In genomic region chr2:45096638-45097247, GRCm38 (mm10) we compare ENCODE assay signal across 8 mouse cellular contexts. TPM values are rescaled to one million over a fixed set of nuclear protein-coding genes. Genes with fewer than 3 reads are reported as not detected.
DNase-seq lines count a peak whose midpoint lies in the region; ATAC-seq and TF ChIP-seq lines count a peak whose summit lies in the region.
"Had no signal": no experiment of that assay in that cellular context is flagged by ENCODE, and none has a peak within 500 bp of the region (broad histone marks: within the 10 kb centered on the region; RNA-seq: fewer than 3 reads in every experiment).

No protein-coding gene starts in this region.

- H3K9me3 ChIP-seq in kidney, embryonic 16.5 days (ENCODE audit: low read length), result no peaks in the 10 kb centered on the region
- no peaks in the 10 kb centered on the region for H3K9me3 ChIP-seq in embryonic facial prominence, embryonic 14.5 days (ENCODE audit: control insufficient read depth, low read length)
- no peaks in the 10 kb centered on the region for H3K9me3 ChIP-seq in heart, postnatal 0 days (replicated peaks; ENCODE audit: control insufficient read depth, low read length)
- no peaks in the 10 kb centered on the region for H3K9me3 ChIP-seq in neural tube, embryonic 13.5 days

- H3K36me3 ChIP-seq in kidney, embryonic 16.5 days (ENCODE audit: insufficient read depth, low read length), result no peaks in the 10 kb centered on the region
- H3K36me3 ChIP-seq in embryonic facial prominence, embryonic 14.5 days (ENCODE audit: control insufficient read depth, insufficient read depth, low read length), result peaks cover 19% of the 10 kb centered on the region
- peaks cover 4% of the 10 kb centered on the region; the same call in 1 of the 2 replicates for H3K36me3 ChIP-seq in heart, postnatal 0 days (replicated peaks; ENCODE audit: control insufficient read depth, insufficient read depth, low read length)
- peaks cover 4% of the 10 kb centered on the region; the same call in 1 of the 2 replicates for H3K36me3 ChIP-seq in neural tube, embryonic 13.5 days

- H3K27ac ChIP-seq in kidney, embryonic 16.5 days (ENCODE audit: low read length), result no peak overlapping the region
- peak overlapping the region; percentile 22; the same call in 1 of the 2 replicates for H3K27ac ChIP-seq in embryonic facial prominence, embryonic 14.5 days (replicated peaks; ENCODE audit: low read depth, low read length)
- 0 out of 2 replicates have a peak overlapping the region, but pooled peaks have one; percentile 53 for H3K27ac ChIP-seq in heart, postnatal 0 days (ENCODE audit: low read depth)
- H3K27ac ChIP-seq in neural tube, embryonic 13.5 days (replicated peaks), result peak overlapping the region; percentile 67

- DNase-seq in kidney, adult 9 months, result no peak
- DNase-seq in embryonic facial prominence, embryonic 14.5 days (ENCODE audit: low spot score), result no peak
- DNase-seq in heart, postnatal 0 days (ENCODE audit: low spot score), result no peak
- DNase-seq in gastrocnemius, postnatal 10 days, result no peak
- DNase-seq in layer of hippocampus, postnatal 25 days (ENCODE audit: extremely low spot score in 1 of 2, low spot score in 1 of 2), result no peak
- DNase-seq: lung, postnatal 10 days had no signal

- H3K4me3 ChIP-seq in kidney, embryonic 16.5 days (ENCODE audit: low read length), result no peak overlapping the region
- H3K4me3 ChIP-seq in embryonic facial prominence, embryonic 14.5 days (ENCODE audit: low read depth, low read length), result no peak overlapping the region
- H3K4me3 ChIP-seq in heart, postnatal 0 days (ENCODE audit: low read depth, low read length), result no peak overlapping the region
- H3K4me3 ChIP-seq in neural tube, embryonic 13.5 days, result no peak overlapping the region

- peaks cover 42% of the 10 kb centered on the region for H3K4me1 ChIP-seq in kidney, embryonic 16.5 days (ENCODE audit: insufficient read depth, low read length)
- 0 out of 2 replicates have a peak, but pooled peaks cover 7% of the 10 kb centered on the region for H3K4me1 ChIP-seq in embryonic facial prominence, embryonic 14.5 days (ENCODE audit: control insufficient read depth, insufficient read depth, low read length)
- peaks cover 57% of the 10 kb centered on the region for H3K4me1 ChIP-seq in heart, postnatal 0 days (ENCODE audit: control insufficient read depth, insufficient read depth)
- peaks cover 89% of the 10 kb centered on the region for H3K4me1 ChIP-seq in neural tube, embryonic 13.5 days (replicated peaks)

- no peak overlapping the region for H3K4me2 ChIP-seq in kidney, embryonic 16.5 days (replicated peaks; ENCODE audit: low read depth, low read length)
- no peak overlapping the region for H3K4me2 ChIP-seq in embryonic facial prominence, embryonic 14.5 days (ENCODE audit: low read depth, low read length)
- peak overlapping the region; percentile 48; the same call in 1 of the 2 replicates for H3K4me2 ChIP-seq in heart, postnatal 0 days (ENCODE audit: low read depth, low read length)
- H3K4me2 ChIP-seq in neural tube, embryonic 13.5 days, result peak overlapping the region; percentile 34

- no peak for TF ChIP-seq CTCF in heart, postnatal 0 days (IDR thresholded peaks at IDR 0.05; ENCODE audit: low read depth)

- WGBS in kidney, embryonic 16.5 days, result 27% methylated on average over 10 of the region's 10 CpGs
- 34% methylated on average over 10 of the region's 10 CpGs for WGBS in embryonic facial prominence, embryonic 14.5 days
- 35% methylated on average over 10 of the region's 10 CpGs for WGBS in heart, postnatal 0 days
- 24% methylated on average over 10 of the region's 10 CpGs for WGBS in neural tube, embryonic 13.5 days

- H3K27me3 ChIP-seq in kidney, embryonic 16.5 days (ENCODE audit: insufficient read depth, low read length), result no peaks in the 10 kb centered on the region
- H3K27me3 ChIP-seq in embryonic facial prominence, embryonic 14.5 days (replicated peaks; ENCODE audit: control insufficient read depth, insufficient read depth, low read length), result no peaks in the 10 kb centered on the region
- no peaks in the 10 kb centered on the region for H3K27me3 ChIP-seq in heart, postnatal 0 days (ENCODE audit: control insufficient read depth, insufficient read depth, low read length)
- H3K27me3 ChIP-seq in neural tube, embryonic 13.5 days, result no peaks in the 10 kb centered on the region

- no peak for ATAC-seq in kidney, embryonic 16.5 days (ENCODE audit: low FRiP score, low TSS enrichment)
- no peak for ATAC-seq in embryonic facial prominence, embryonic 14.5 days (ENCODE audit: low read depth)
- no peak for ATAC-seq in heart, postnatal 0 days (ENCODE audit: insufficient read depth, low read depth)
- ATAC-seq in neural tube, embryonic 13.5 days (ENCODE audit: low read depth), result no peak

- TF ChIP-seq EP300 in heart, postnatal 0 days (IDR thresholded peaks at IDR 0.05; ENCODE audit: low read depth), result no peak

- 0 out of 2 replicates have a peak overlapping the region, but pooled peaks have one; percentile 25 for H3K9ac ChIP-seq in kidney, embryonic 16.5 days (replicated peaks; ENCODE audit: low read length)
- no peak overlapping the region for H3K9ac ChIP-seq in embryonic facial prominence, embryonic 14.5 days (ENCODE audit: low read depth, low read length)
- no peak overlapping the region; the same call in 1 of the 2 replicates for H3K9ac ChIP-seq in heart, postnatal 0 days (replicated peaks; ENCODE audit: low read depth, low read length)
- H3K9ac ChIP-seq in neural tube, embryonic 13.5 days, result peak overlapping the region; percentile 43

RNA-seq across cellular contexts. Expression of gene Zeb2, which starts 20.5 kb away (rescaled TPM):
- 49.3 and 57.6 TPM in 2 replicates for polyA plus RNA-seq in kidney, embryonic 16.5 days (2015; fragmentation: Nextera tagmentation; extraction: Ambion mirVana)
- 49.0 and 49.5 TPM in 2 replicates for polyA plus RNA-seq in embryonic facial prominence, embryonic 14.5 days (2014; fragmentation: Nextera tagmentation; extraction: Ambion mirVana)
- 36.4 and 41.2 TPM in 2 replicates for total RNA-seq in heart, postnatal 0 days (2014; rRNA removed; ENCODE audit: low replicate concordance)
- 13.4 and 13.6 TPM in 2 replicates for polyA plus RNA-seq in heart, postnatal 0 days (2015; fragmentation: Nextera tagmentation; extraction: Ambion mirVana)
- polyA plus RNA-seq in neural tube, embryonic 13.5 days (2015; fragmentation: Nextera tagmentation; extraction: Ambion mirVana), result 48.9 and 55.7 TPM in 2 replicates
- 100 to 1,000 TPM in 1 of 2 experiments, 10 to 100 TPM in 1; 72.6 to 114 TPM for total RNA-seq in gastrocnemius, postnatal 10 days (2021)
- total RNA-seq in layer of hippocampus, postnatal 25 days (2021), result 100 to 1,000 TPM; 365 to 458 TPM

Comparison
In these comparisons a context has a peak if more than half of its experiments do, and no peak if none do; other contexts are left out.
1. H3K4me2 ChIP-seq: peak in heart, postnatal 0 days (single experiment) and neural tube, embryonic 13.5 days (single experiment); none in kidney, embryonic 16.5 days (single experiment) and embryonic facial prominence, embryonic 14.5 days (single experiment).
2. H3K9ac ChIP-seq: peak in kidney, embryonic 16.5 days (single experiment) and neural tube, embryonic 13.5 days (single experiment); none in embryonic facial prominence, embryonic 14.5 days (single experiment) and heart, postnatal 0 days (single experiment).